Mouse (Mus musculus) limb, embryonic 11.5 days (tissue): Measurements from ENCODE around the gene Gm43738. TPM values are rescaled to one million over a fixed set of nuclear protein-coding genes. Genes with fewer than 3 reads are reported as not detected.
A peak's percentile ranks its signal among the peaks of the same experiment; 100 is the strongest.

Experiments
- ATAC-seq: fragments of 200-750 bp; cut with Nextera tagmentation; 2 replicates; pipeline ENCODE4 v1.8.0; 2017; ENCODE audit warnings: low read depth; ENCODE audit not compliant: insufficient number of reproducible peaks, low FRiP score, low TSS enrichment
- DNase-seq: peaks from one replicate; pipeline ENCODE4 v3.0.0-alpha.2; 2015; ENCODE audit warnings: low spot score
- H3K27ac ChIP-seq: fragments of 300-500 bp; sonication (generic); replicated peaks from 2 replicates; pipeline ENCODE4 v1.5.1; 2014; ENCODE audit warnings: low read depth, mild to moderate bottlenecking, low read length
- H3K27me3 ChIP-seq: fragments of 300-500 bp; sonication (generic); 2 replicates; pipeline ENCODE4 v1.6.1; 2014; ENCODE audit warnings: mild to moderate bottlenecking, low read length, mixed read lengths; ENCODE audit not compliant: control insufficient read depth, insufficient read depth
- H3K36me3 ChIP-seq: fragments of 300-500 bp; sonication (generic); 2 replicates; pipeline ENCODE4 v1.6.1; 2014; ENCODE audit warnings: mild to moderate bottlenecking, low read length, moderate library complexity, mixed read lengths; ENCODE audit not compliant: control insufficient read depth, insufficient read depth
- H3K4me1 ChIP-seq: fragments of 300-500 bp; sonication (generic); 2 replicates; pipeline ENCODE4 v1.6.1; 2014; ENCODE audit warnings: low read length, mixed read lengths; ENCODE audit not compliant: control insufficient read depth, insufficient read depth
- H3K4me2 ChIP-seq: fragments of 300-500 bp; sonication (generic); 2 replicates; pipeline ENCODE4 v1.6.1; 2014; ENCODE audit warnings: low read depth, mild to moderate bottlenecking, moderate library complexity; ENCODE audit not compliant: severe bottlenecking
- H3K4me3 ChIP-seq: fragments of 300-500 bp; sonication (generic); 2 replicates; pipeline ENCODE4 v1.5.1; 2014; ENCODE audit warnings: low read depth, low read length
- H3K9ac ChIP-seq: fragments of 300-500 bp; sonication (generic); 2 replicates; pipeline ENCODE4 v1.6.1; 2014; ENCODE audit warnings: mild to moderate bottlenecking, low read length
- H3K9me3 ChIP-seq: fragments of 300-500 bp; sonication (generic); 2 replicates; pipeline ENCODE4 v1.6.1; 2016; ENCODE audit warnings: low read length; ENCODE audit not compliant: control insufficient read depth
- WGBS: fragments of 180-500 bp; shearing (Covaris S2); extraction: QIAGEN DNeasy Blood & Tissue Kit; methylation state at CpG from one replicate; pipeline ENCODE4 v1.1.7; 2014; 5-methylcytosine and 5-hydroxymethylcytosine counted together
- polyA plus RNA-seq: library from polyadenylated mRNA; unstranded; fragments of >200 nt; fragmentation: Nextera tagmentation; extraction: Ambion mirVana; gene quantifications from 2 replicates; pipeline ENCODE4 v1.2.1, GENCODE M21; 2014

The Gm43738 gene
- polyA plus RNA-seq, 1 experiment from 2014 or later: not detected

GRCm38 (mm10) chr3:89133752-89134151 is 32.9 kb upstream of the Gm43738 start:
- no peak overlapping the region for H3K9ac ChIP-seq
- no peak overlapping the region for H3K4me3 ChIP-seq
- 84% methylated on average over 1 of the region's 1 CpGs for WGBS
- H3K27ac ChIP-seq: no peak overlapping the region
- no peaks in the 10 kb centered on the region for H3K4me1 ChIP-seq
- no peaks in the 10 kb centered on the region for H3K9me3 ChIP-seq
- no peak for ATAC-seq
- H3K4me2 ChIP-seq: no peak overlapping the region
- H3K36me3 ChIP-seq: no peaks in the 10 kb centered on the region; the same call in 1 of the 2 replicates
- H3K27me3 ChIP-seq: no peaks in the 10 kb centered on the region
- DNase-seq: no peak

GRCm38 (mm10) chr3:89133063-89133450 is 32.2 kb upstream of the Gm43738 start:
- no peak overlapping the region for H3K9ac ChIP-seq
- no peak overlapping the region for H3K27ac ChIP-seq
- no peaks in the 10 kb centered on the region for H3K27me3 ChIP-seq
- no peak overlapping the region for H3K4me3 ChIP-seq
- WGBS: 80% methylated on average over 7 of the region's 7 CpGs
- DNase-seq: no peak
- H3K36me3 ChIP-seq: no peaks in the 10 kb centered on the region
- no peaks in the 10 kb centered on the region for H3K4me1 ChIP-seq
- H3K9me3 ChIP-seq: no peaks in the 10 kb centered on the region
- no peak overlapping the region for H3K4me2 ChIP-seq
- no peak for ATAC-seq

GRCm38 (mm10) chr3:89132285-89133062 is 31.6 kb upstream of the Gm43738 start:
- no peak for DNase-seq
- WGBS: 17% methylated on average over 30 of the region's 30 CpGs
- ATAC-seq: no peak
- no peaks in the 10 kb centered on the region for H3K9me3 ChIP-seq
- peak overlapping the region; percentile 45 for H3K4me2 ChIP-seq
- H3K4me3 ChIP-seq: peak overlapping the region; percentile 24
- no peaks in the 10 kb centered on the region for H3K4me1 ChIP-seq
- H3K27me3 ChIP-seq: no peaks in the 10 kb centered on the region
- no peaks in the 10 kb centered on the region for H3K36me3 ChIP-seq
- no peak overlapping the region for H3K27ac ChIP-seq
- peak overlapping the region; percentile 53 for H3K9ac ChIP-seq

DNA sequence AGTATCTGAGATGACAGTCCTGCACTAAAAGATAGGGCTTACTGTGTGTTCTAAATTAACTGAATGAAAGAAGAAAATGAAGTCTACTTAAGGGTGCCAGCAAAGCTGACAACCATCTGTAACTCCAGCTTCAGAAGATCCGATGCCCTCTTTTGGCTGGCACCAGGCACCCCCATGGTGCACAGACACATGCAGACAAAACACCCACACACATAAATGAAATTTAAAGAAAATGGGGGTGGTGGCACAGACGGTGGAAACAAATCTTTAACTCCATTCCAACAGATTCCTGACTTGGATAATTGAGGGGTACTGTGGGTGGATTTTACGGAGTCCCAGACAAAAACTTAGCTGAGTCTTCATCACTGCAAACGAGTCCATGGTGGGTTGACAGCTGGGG is 30.9 kb upstream of the Gm43738 start:
- no peaks in the 10 kb centered on the region for H3K36me3 ChIP-seq
- no peak overlapping the region for H3K4me3 ChIP-seq
- WGBS: 47% methylated on average over 4 of the region's 4 CpGs
- H3K27me3 ChIP-seq: no peaks in the 10 kb centered on the region
- no peaks in the 10 kb centered on the region for H3K4me1 ChIP-seq
- ATAC-seq: no peak
- no peak overlapping the region for H3K27ac ChIP-seq
- DNase-seq: no peak
- H3K9ac ChIP-seq: no peak overlapping the region
- H3K9me3 ChIP-seq: no peaks in the 10 kb centered on the region
- peak overlapping the region; percentile 45; the same call in 1 of the 2 replicates for H3K4me2 ChIP-seq

DNA sequence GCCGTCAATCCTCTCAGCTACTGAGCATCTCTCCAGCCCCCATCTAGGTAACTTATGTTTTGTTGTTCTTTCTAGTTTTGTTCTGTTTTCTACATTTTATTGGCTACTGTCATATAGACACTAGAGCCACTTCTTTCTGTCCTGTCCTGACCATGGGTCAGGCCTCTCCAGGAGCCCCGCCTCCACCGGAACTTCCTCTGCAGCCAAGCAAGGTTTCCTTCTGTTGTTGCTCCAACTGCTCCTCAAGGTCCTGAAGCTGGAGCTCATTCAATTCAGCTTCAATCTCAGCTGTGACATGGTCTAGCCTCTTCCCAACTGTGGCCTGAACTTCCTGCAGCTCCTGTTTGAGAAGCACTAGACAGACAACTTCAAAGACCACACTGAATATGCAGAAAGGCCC is 29.0 kb upstream of the Gm43738 start:
- 86% methylated on average over 3 of the region's 3 CpGs for WGBS
- ATAC-seq (no peak), DNase-seq (no peak)
- Histone ChIP-seq H3K27me3 (no peaks in the 10 kb centered on the region), H3K9me3 (no peaks in the 10 kb centered on the region), H3K4me1 (no peaks in the 10 kb centered on the region), H3K4me2 (no peak overlapping the region), H3K36me3 (no peaks in the 10 kb centered on the region), H3K27ac (no peak overlapping the region), H3K9ac (no peak overlapping the region), H3K4me3 (no peak overlapping the region)

GRCm38 (mm10) chr3:89125981-89126380 is 25.1 kb upstream of the Gm43738 start:
- DNase-seq: no peak
- Histone ChIP-seq H3K36me3 (no peaks in the 10 kb centered on the region), H3K4me1 (no peaks in the 10 kb centered on the region), H3K27ac (no peak overlapping the region), H3K9me3 (no peaks in the 10 kb centered on the region), H3K4me3 (no peak overlapping the region), H3K27me3 (no peaks in the 10 kb centered on the region), H3K4me2 (no peak overlapping the region), H3K9ac (no peak overlapping the region)
- ATAC-seq: no peak
- WGBS: 94% methylated on average over 3 of the region's 3 CpGs

DNA sequence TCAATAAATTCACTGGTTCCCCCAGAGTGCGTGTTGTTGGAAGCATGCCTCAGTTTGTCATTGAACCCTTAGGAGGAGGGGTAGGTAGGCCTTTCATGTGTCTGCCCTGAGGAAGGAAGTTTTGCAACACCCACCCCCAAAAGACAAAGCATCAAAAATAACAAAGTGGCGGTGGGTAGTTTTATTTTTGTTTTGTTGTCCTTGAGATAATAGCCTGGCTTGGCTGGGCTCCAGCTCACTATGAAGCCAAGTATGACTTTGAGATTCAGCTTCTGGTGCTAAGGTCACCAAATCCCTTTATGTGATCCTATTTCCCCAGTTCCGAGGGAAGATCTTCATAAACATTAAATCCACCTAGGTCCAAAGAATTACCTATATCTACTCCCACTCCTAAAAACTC is 23.3 kb upstream of the Gm43738 start:
- no peak overlapping the region for H3K4me3 ChIP-seq
- no peaks in the 10 kb centered on the region for H3K36me3 ChIP-seq
- DNase-seq (no peak), ATAC-seq (no peak)
- 88% methylated on average over 3 of the region's 3 CpGs for WGBS
- H3K27me3 ChIP-seq: no peaks in the 10 kb centered on the region
- H3K4me1 ChIP-seq: no peaks in the 10 kb centered on the region
- no peak overlapping the region for H3K9ac ChIP-seq
- no peaks in the 10 kb centered on the region for H3K9me3 ChIP-seq
- no peak overlapping the region for H3K4me2 ChIP-seq
- H3K27ac ChIP-seq: no peak overlapping the region

- Histone ChIP-seq H3K27me3 (no peaks in the 10 kb centered on the region), H3K4me2 (no peak overlapping the region), H3K36me3 (no peaks in the 10 kb centered on the region), H3K4me3 (no peak overlapping the region), H3K9me3 (no peaks in the 10 kb centered on the region), H3K4me1 (no peaks in the 10 kb centered on the region), H3K27ac (no peak overlapping the region), H3K9ac (no peak overlapping the region)
- 83% methylated on average over 2 of the region's 2 CpGs for WGBS
- no peak for ATAC-seq
- DNase-seq: no peak
Observed at GRCm38 (mm10) chr3:89123313-89123712, 22.4 kb upstream of the Gm43738 start.

DNA sequence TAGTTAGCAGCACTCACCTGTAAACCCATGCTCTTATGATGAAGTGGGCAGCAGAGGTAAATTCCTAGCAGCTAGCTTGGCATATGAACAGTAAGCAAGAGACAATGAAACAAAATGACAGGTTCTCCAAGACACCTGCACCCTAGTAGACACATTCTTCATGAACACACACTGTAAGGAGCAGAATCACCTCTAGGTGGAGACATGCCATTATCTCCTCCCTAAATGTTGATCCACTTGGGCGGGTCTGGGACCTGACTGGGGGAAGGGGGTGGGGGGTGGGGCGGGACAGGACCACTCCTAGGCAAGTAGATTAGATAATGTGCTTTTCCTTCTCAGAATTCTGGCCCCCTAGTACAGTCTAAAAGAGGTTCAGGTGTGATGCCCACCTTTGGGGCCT is 14.6 kb upstream of the Gm43738 start:
- H3K27me3 ChIP-seq: no peaks in the 10 kb centered on the region
- no peak overlapping the region for H3K4me2 ChIP-seq
- H3K4me1 ChIP-seq: no peaks in the 10 kb centered on the region
- DNase-seq (no peak), ATAC-seq (no peak)
- 3% methylated on average over 2 of the region's 2 CpGs for WGBS
- H3K4me3 ChIP-seq: no peak overlapping the region
- H3K27ac ChIP-seq: no peak overlapping the region
- H3K36me3 ChIP-seq: no peaks in the 10 kb centered on the region
- H3K9me3 ChIP-seq: no peaks in the 10 kb centered on the region
- no peak overlapping the region for H3K9ac ChIP-seq
